Mouse (Mus musculus) midbrain, embryonic 10.5 days (tissue): ENCODE results near the gene Akap9. TPM values are rescaled to one million over a fixed set of nuclear protein-coding genes. Genes with fewer than 3 reads are reported as not detected.
"Not testable (repeated sequence)": the region's sequence is repeated elsewhere in the genome, so short reads cannot be mapped to it uniquely, and the experiment has no call there.

Experiments
- DNase-seq: peaks from one replicate; pipeline ENCODE4 v3.0.0-alpha.2; 2017; ENCODE audit warnings: low spot score
- H3K27ac ChIP-seq: fragments of 300-500 bp; sonication (generic); replicated peaks from 2 replicates; pipeline ENCODE4 v1.5.1; 2016; ENCODE audit warnings: mild to moderate bottlenecking
- H3K27me3 ChIP-seq: fragments of 300-500 bp; sonication (generic); 2 replicates; pipeline ENCODE4 v1.6.1; 2016; ENCODE audit warnings: low read depth, mild to moderate bottlenecking; ENCODE audit not compliant: poor library complexity, severe bottlenecking
- H3K36me3 ChIP-seq: fragments of 300-500 bp; sonication (generic); 2 replicates; pipeline ENCODE4 v1.6.1; 2016; ENCODE audit warnings: mild to moderate bottlenecking, moderate library complexity
- H3K4me1 ChIP-seq: fragments of 300-500 bp; sonication (generic); 2 replicates; pipeline ENCODE4 v1.6.1; 2016
- H3K4me3 ChIP-seq: fragments of 300-500 bp; sonication (generic); 2 replicates; pipeline ENCODE4 v1.5.1; 2016; ENCODE audit warnings: mild to moderate bottlenecking, moderate library complexity
- H3K9me3 ChIP-seq: fragments of 300-500 bp; sonication (generic); replicated peaks from 2 replicates; pipeline ENCODE4 v1.6.1; 2016; ENCODE audit warnings: mild to moderate bottlenecking
- WGBS: fragments of 180-500 bp; shearing (Covaris S2); methylation state at CpG from one replicate; pipeline ENCODE4 v1.1.7; 2016; 5-methylcytosine and 5-hydroxymethylcytosine counted together
- polyA plus RNA-seq: library from polyadenylated mRNA; unstranded; fragments of >200 nt; fragmentation: Nextera tagmentation; extraction: Ambion mirVana; gene quantifications from 2 replicates; pipeline ENCODE4 v1.2.1, GENCODE M21; 2016

The Akap9 gene
- polyA plus RNA-seq, 1 experiment from 2014 or later, result 128 TPM

- H3K4me3 ChIP-seq, result no peak overlapping the region
- WGBS, result 86% methylated on average over 2 of the region's 2 CpGs
- H3K4me1 ChIP-seq, result no peaks in the 10 kb centered on the region
- no peak for DNase-seq
- no peaks in the 10 kb centered on the region for H3K9me3 ChIP-seq
- H3K27me3 ChIP-seq, result no peaks in the 10 kb centered on the region
- H3K36me3 ChIP-seq, result peaks cover 99% of the 10 kb centered on the region
- no peak overlapping the region for H3K27ac ChIP-seq
These were observed 153.7 kb downstream of the Akap9 start for GRCm38 (mm10) chr5:4081513-4081912.

- no peaks in the 10 kb centered on the region for H3K4me1 ChIP-seq
- no peak overlapping the region for H3K4me3 ChIP-seq
- no peak for DNase-seq
- peaks cover 100% of the 10 kb centered on the region for H3K36me3 ChIP-seq
- WGBS, result 95% methylated on average over 7 of the region's 7 CpGs
- no peaks in the 10 kb centered on the region for H3K27me3 ChIP-seq
- no peak overlapping the region for H3K27ac ChIP-seq
- H3K9me3 ChIP-seq, result no peaks in the 10 kb centered on the region
These were observed 157.1 kb downstream of the Akap9 start for GRCm38 (mm10) chr5:4084948-4085347.

- no peak overlapping the region for H3K4me3 ChIP-seq
- H3K9me3 ChIP-seq, result no peaks in the 10 kb centered on the region
- peaks cover 99% of the 10 kb centered on the region for H3K36me3 ChIP-seq
- no peaks in the 10 kb centered on the region for H3K27me3 ChIP-seq
- WGBS, result 93% methylated on average over 4 of the region's 4 CpGs
- H3K4me1 ChIP-seq, result no peaks in the 10 kb centered on the region
- no peak overlapping the region for H3K27ac ChIP-seq
- DNase-seq, result no peak
These were observed 158.5 kb downstream of the Akap9 start for GRCm38 (mm10) chr5:4086309-4086708.

- WGBS, result 93% methylated on average over 5 of the region's 5 CpGs
- H3K4me3 ChIP-seq, result no peak overlapping the region
- no peaks in the 10 kb centered on the region for H3K4me1 ChIP-seq
- H3K27ac ChIP-seq, result no peak overlapping the region
- H3K36me3 ChIP-seq, result peaks cover 99% of the 10 kb centered on the region
- no peaks in the 10 kb centered on the region for H3K27me3 ChIP-seq
- DNase-seq, result no peak
- H3K9me3 ChIP-seq, result no peaks in the 10 kb centered on the region
These were observed 160.3 kb downstream of the Akap9 start for GRCm38 (mm10) chr5:4088190-4088589.

- DNase-seq, result no peak
- Histone ChIP-seq H3K4me3 (no peak overlapping the region), H3K9me3 (no peaks in the 10 kb centered on the region), H3K27ac (no peak overlapping the region), H3K36me3 (peaks cover 82% of the 10 kb centered on the region), H3K27me3 (no peaks in the 10 kb centered on the region), H3K4me1 (no peaks in the 10 kb centered on the region)
- WGBS, result 90% methylated on average over 5 of the region's 5 CpGs
These were observed 166.6 kb downstream of the Akap9 start for GRCm38 (mm10) chr5:4094471-4094870.

GRCm38 (mm10) chr5:4101031-4101430 is 173.2 kb downstream of the Akap9 start:
- Histone ChIP-seq H3K27ac (no peak overlapping the region), H3K4me3 (no peak overlapping the region), H3K27me3 (no peaks in the 10 kb centered on the region), H3K36me3 (peaks cover 57% of the 10 kb centered on the region), H3K4me1 (peaks cover 23% of the 10 kb centered on the region), H3K9me3 (peaks cover 8% of the 10 kb centered on the region; the same call in 1 of the 2 replicates)
- 96% methylated on average over 4 of the region's 4 CpGs for WGBS
- no peak for DNase-seq

- Histone ChIP-seq H3K27ac (no peak overlapping the region), H3K9me3 (peaks cover 8% of the 10 kb centered on the region; the same call in 1 of the 2 replicates), H3K4me1 (peaks cover 23% of the 10 kb centered on the region), H3K36me3 (peaks cover 57% of the 10 kb centered on the region), H3K4me3 (peak overlapping the region; percentile 98; the same call in 1 of the 2 replicates), H3K27me3 (no peaks in the 10 kb centered on the region)
- 97% methylated on average over 2 of the region's 2 CpGs for WGBS
- DNase-seq, result no peak
These were observed 173.9 kb downstream of the Akap9 start for GRCm38 (mm10) chr5:4101770-4102169.

- peak overlapping the region; percentile 93 for H3K27ac ChIP-seq
- peak overlapping the region; percentile 98 for H3K4me3 ChIP-seq
- WGBS, result 2% methylated on average over 41 of the region's 41 CpGs
- peaks cover 23% of the 10 kb centered on the region for H3K4me1 ChIP-seq
- no peak for DNase-seq
- H3K9me3 ChIP-seq, result peaks cover 8% of the 10 kb centered on the region; the same call in 1 of the 2 replicates
- H3K36me3 ChIP-seq, result peaks cover 41% of the 10 kb centered on the region
- no peaks in the 10 kb centered on the region for H3K27me3 ChIP-seq
These were observed 175.9 kb downstream of the Akap9 start for GRCm38 (mm10) chr5:4103626-4104340.

- peak within 1 kb of the TSS; percentile 98 for H3K4me3 ChIP-seq
- H3K27ac ChIP-seq, result peak within 1 kb of the TSS; percentile 93
- peak; percentile 92 for DNase-seq
- peaks cover 8% of the 10 kb centered on the region; the same call in 1 of the 2 replicates for H3K9me3 ChIP-seq
- no peaks in the 10 kb centered on the region for H3K27me3 ChIP-seq
- peaks cover 23% of the 10 kb centered on the region for H3K4me1 ChIP-seq
- WGBS, result under 1% methylated on average over 59 of the region's 59 CpGs
- H3K36me3 ChIP-seq, result peaks cover 34% of the 10 kb centered on the region
These were observed 176.6 kb downstream of the Akap9 start, which contains the start of gene Cyp51 for GRCm38 (mm10) chr5:4104341-4105040. Gene Cyp51, minus strand, starts transcription at chr5:4104746.

GRCm38 (mm10) chr5:4105651-4106186 is 177.9 kb downstream of the Akap9 start:
- WGBS, result 96% methylated on average over 2 of the region's 2 CpGs
- H3K27me3 ChIP-seq, result no peaks in the 10 kb centered on the region
- peaks cover 23% of the 10 kb centered on the region for H3K4me1 ChIP-seq
- peaks cover 21% of the 10 kb centered on the region for H3K36me3 ChIP-seq
- H3K9me3 ChIP-seq, result peaks cover 8% of the 10 kb centered on the region; the same call in 1 of the 2 replicates
- H3K27ac ChIP-seq, result peak overlapping the region; percentile 93
- no peak for DNase-seq
- no peak overlapping the region for H3K4me3 ChIP-seq

- not testable (repeated sequence) for H3K36me3 ChIP-seq, H3K4me3 ChIP-seq, H3K27ac ChIP-seq, H3K27me3 ChIP-seq, H3K9me3 ChIP-seq, DNase-seq
- WGBS, result 45% methylated on average over 7 of the region's 7 CpGs
- peaks cover 23% of the 10 kb centered on the region for H3K4me1 ChIP-seq
These were observed 179.2 kb downstream of the Akap9 start for GRCm38 (mm10) chr5:4107056-4107455.

- no peak for DNase-seq
- Histone ChIP-seq H3K36me3 (no peaks in the 10 kb centered on the region), H3K27me3 (no peaks in the 10 kb centered on the region), H3K4me3 (no peak overlapping the region), H3K27ac (no peak overlapping the region), H3K4me1 (no peaks in the 10 kb centered on the region), H3K9me3 (no peaks in the 10 kb centered on the region)
- WGBS, result 96% methylated on average over 5 of the region's 5 CpGs
These were observed 184.8 kb downstream of the Akap9 start for GRCm38 (mm10) chr5:4112570-4113098.
